Mouse (Mus musculus) stomach, postnatal 0 days (tissue): ENCODE measurements around the gene Nfkbil1. TPM values are rescaled to one million over a fixed set of nuclear protein-coding genes. Genes with fewer than 3 reads are reported as not detected.

Source experiments
- ATAC-seq: fragments of 200-750 bp; cut with Nextera tagmentation; 2 replicates; pipeline ENCODE4 v1.8.0; 2017; ENCODE audit not compliant: low FRiP score, low TSS enrichment
- DNase-seq: peaks from one replicate; pipeline ENCODE4 v3.0.0-alpha.2; 2016; ENCODE audit warnings: low spot score
- H3K27ac ChIP-seq: fragments of 300-500 bp; sonication (generic); replicated peaks from 2 replicates; pipeline ENCODE4 v1.5.1; 2014; ENCODE audit warnings: mild to moderate bottlenecking, control low read depth
- H3K27me3 ChIP-seq: fragments of 300-500 bp; sonication (generic); 2 replicates; pipeline ENCODE4 v1.6.1; 2014; ENCODE audit warnings: low read length; ENCODE audit not compliant: control insufficient read depth, insufficient read depth
- H3K36me3 ChIP-seq: fragments of 300-500 bp; sonication (generic); 2 replicates; pipeline ENCODE4 v1.6.1; 2014; ENCODE audit warnings: low read length, mixed read lengths; ENCODE audit not compliant: control insufficient read depth, insufficient read depth
- H3K4me1 ChIP-seq: fragments of 300-500 bp; sonication (generic); replicated peaks from 2 replicates; pipeline ENCODE4 v1.6.1; 2014; ENCODE audit warnings: antibody characterized with exemption; ENCODE audit not compliant: control insufficient read depth, insufficient read depth
- H3K4me2 ChIP-seq: fragments of 300-500 bp; sonication (generic); replicated peaks from 2 replicates; pipeline ENCODE4 v1.6.1; 2014; ENCODE audit warnings: low read depth, mild to moderate bottlenecking, control low read depth, moderate library complexity
- H3K4me3 ChIP-seq: fragments of 300-500 bp; sonication (generic); 2 replicates; pipeline ENCODE4 v1.5.1; 2014; ENCODE audit warnings: low read depth, low read length, control low read depth
- H3K9ac ChIP-seq: fragments of 300-500 bp; sonication (generic); 2 replicates; pipeline ENCODE4 v1.6.1; 2014; ENCODE audit warnings: mild to moderate bottlenecking, low read length, control low read depth, mixed read lengths
- H3K9me3 ChIP-seq: fragments of 300-500 bp; sonication (generic); 2 replicates; pipeline ENCODE4 v1.6.1; 2016; ENCODE audit warnings: low read length; ENCODE audit not compliant: control insufficient read depth
- CTCF ChIP-seq: IDR thresholded peaks from 2 replicates; pipeline ENCODE4 v1.5.1; 2016; ENCODE audit warnings: antibody characterized with exemption, low read depth, mild to moderate bottlenecking, moderate library complexity
- EP300 ChIP-seq: optimal IDR thresholded peaks from 2 replicates; pipeline ENCODE3; 2016; ENCODE audit warnings: antibody characterized with exemption
- WGBS: fragments of 180-500 bp; shearing (Covaris S2); extraction: QIAGEN DNeasy Blood & Tissue Kit; methylation state at CpG from one replicate; pipeline ENCODE4 v1.1.7; 2014; 5-methylcytosine and 5-hydroxymethylcytosine counted together
- polyA plus RNA-seq: library from polyadenylated mRNA; unstranded; fragments of >200 nt; fragmentation: Nextera tagmentation; extraction: Ambion mirVana; gene quantifications from 2 replicates; pipeline ENCODE4 v1.2.1, GENCODE M21; 2015

The Nfkbil1 gene
- polyA plus RNA-seq, 1 experiment from 2014 or later: 7.4 TPM

GRCm38 (mm10) chr17:35195631-35196320 is 39.8 kb downstream of the Nfkbil1 start:
- Histone ChIP-seq H3K4me3 (peak overlapping the region; percentile 41), H3K36me3 (no peaks in the 10 kb centered on the region), H3K4me2 (peak overlapping the region; percentile 78), H3K9ac (peak overlapping the region; percentile 52), H3K9me3 (no peaks in the 10 kb centered on the region), H3K27me3 (no peaks in the 10 kb centered on the region; the same call in 1 of the 2 replicates), H3K27ac (no peak overlapping the region), H3K4me1 (no peaks in the 10 kb centered on the region)
- DNase-seq: peak; percentile 82
- ATAC-seq: peak; percentile 85
- TF ChIP-seq EP300 (no peak), CTCF (peak; percentile 94)
- 1% methylated on average over 58 of the region's 66 CpGs for WGBS

- H3K27me3 ChIP-seq: no peaks in the 10 kb centered on the region
- peak overlapping the region; percentile 78 for H3K4me2 ChIP-seq
- ATAC-seq: peak; percentile 21; the same call in 1 of the 2 replicates
- DNase-seq: no peak
- H3K4me3 ChIP-seq: peak overlapping the region; percentile 41
- no peaks in the 10 kb centered on the region for H3K9me3 ChIP-seq
- 38% methylated on average over 19 of the region's 19 CpGs for WGBS
- H3K36me3 ChIP-seq: no peaks in the 10 kb centered on the region
- no peaks in the 10 kb centered on the region for H3K4me1 ChIP-seq
- H3K9ac ChIP-seq: peak overlapping the region; percentile 52
- TF ChIP-seq EP300 (no peak), CTCF (no peak)
- no peak overlapping the region for H3K27ac ChIP-seq
Measured at GRCm38 (mm10) chr17:35194844-35195630, 40.6 kb downstream of the Nfkbil1 start.

GRCm38 (mm10) chr17:35193881-35194843 is 41.4 kb downstream of the Nfkbil1 start, which contains the start of gene Ltb:
Ltb (plus strand) TSS chr17:35194439.
- Histone ChIP-seq H3K9me3 (no peaks in the 10 kb centered on the region), H3K27ac (no peak within 1 kb of the TSS), H3K4me2 (peak within 1 kb of the TSS; percentile 78), H3K36me3 (no peaks in the 10 kb centered on the region), H3K9ac (no peak within 1 kb of the TSS; the same call in 1 of the 2 replicates), H3K27me3 (no peaks in the 10 kb centered on the region), H3K4me1 (no peaks in the 10 kb centered on the region), H3K4me3 (peak within 1 kb of the TSS; percentile 41)
- no peak for DNase-seq
- no peak for ATAC-seq
- WGBS: 55% methylated on average over 28 of the region's 28 CpGs
- TF ChIP-seq CTCF (no peak), EP300 (no peak)

- no peak overlapping the region for H3K27ac ChIP-seq
- H3K27me3 ChIP-seq: no peaks in the 10 kb centered on the region
- ATAC-seq: no peak
- no peaks in the 10 kb centered on the region for H3K9me3 ChIP-seq
- H3K4me3 ChIP-seq: no peak overlapping the region
- H3K4me2 ChIP-seq: no peak overlapping the region
- no peaks in the 10 kb centered on the region for H3K4me1 ChIP-seq
- H3K36me3 ChIP-seq: no peaks in the 10 kb centered on the region
- no peak for DNase-seq
- H3K9ac ChIP-seq: no peak overlapping the region
- TF ChIP-seq EP300: no peak
- TF ChIP-seq CTCF: no peak
- WGBS: 84% methylated on average over 5 of the region's 5 CpGs
Measured at GRCm38 (mm10) chr17:35192924-35193323, 42.7 kb downstream of the Nfkbil1 start.

GRCm38 (mm10) chr17:35191723-35192122 is 43.9 kb downstream of the Nfkbil1 start:
- Histone ChIP-seq H3K4me2 (no peak overlapping the region), H3K4me3 (no peak overlapping the region), H3K36me3 (no peaks in the 10 kb centered on the region), H3K27me3 (no peaks in the 10 kb centered on the region), H3K4me1 (no peaks in the 10 kb centered on the region), H3K27ac (no peak overlapping the region), H3K9ac (no peak overlapping the region), H3K9me3 (no peaks in the 10 kb centered on the region)
- 0 out of 2 replicates have a peak, but pooled peaks have one; percentile 8 for TF ChIP-seq CTCF
- TF ChIP-seq EP300: no peak
- DNase-seq (no peak), ATAC-seq (no peak)
- 55% methylated on average over 2 of the region's 2 CpGs for WGBS
